Mouse (Mus musculus) spleen, postnatal 36 days (tissue): ENCODE results near the gene Prlh.

ENCODE experiments used
- DNase-seq, 2 experiments: peaks; one replicate each; pipeline ENCODE4 v3.0.0; 2022; ENCODE audit warnings: low spot score in 2 of 2, mixed read lengths in 1 of 2

Prlh gene

GRCm38 (mm10) chr1:90953688-90954087 lies 780 bp downstream of the Prlh start:
- no peak for DNase-seq

GRCm38 (mm10) chr1:90956245-90957096 lies 3.6 kb downstream of the Prlh start:
- no peak for DNase-seq

GRCm38 (mm10) chr1:90962526-90962925 lies 9.6 kb downstream of the Prlh start:
- no peak for DNase-seq

- DNase-seq = no peak
Measured at GRCm38 (mm10) chr1:90962994-90963393, 10.1 kb downstream of the Prlh start.

DNA sequence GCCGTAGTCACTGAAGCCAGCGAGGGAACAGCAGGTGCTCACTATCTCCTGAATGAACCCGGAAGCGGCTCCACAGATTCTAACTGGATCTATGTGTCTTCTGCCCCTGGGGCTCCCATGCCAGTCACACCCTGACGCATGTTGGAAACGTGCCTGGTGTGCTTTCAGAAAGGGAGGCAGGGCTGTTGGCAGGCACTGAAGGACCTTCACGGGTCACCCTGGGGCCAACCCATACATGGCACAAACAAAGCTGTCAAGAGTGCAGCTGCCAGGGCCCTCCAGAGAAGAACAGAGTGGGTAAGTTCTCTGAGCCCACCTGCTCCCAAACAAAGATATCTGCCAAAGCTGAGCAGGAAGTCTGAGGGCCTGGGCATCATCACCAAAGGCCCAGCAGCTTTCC lies 14.7 kb downstream of the Prlh start:
- no peak for DNase-seq

DNA sequence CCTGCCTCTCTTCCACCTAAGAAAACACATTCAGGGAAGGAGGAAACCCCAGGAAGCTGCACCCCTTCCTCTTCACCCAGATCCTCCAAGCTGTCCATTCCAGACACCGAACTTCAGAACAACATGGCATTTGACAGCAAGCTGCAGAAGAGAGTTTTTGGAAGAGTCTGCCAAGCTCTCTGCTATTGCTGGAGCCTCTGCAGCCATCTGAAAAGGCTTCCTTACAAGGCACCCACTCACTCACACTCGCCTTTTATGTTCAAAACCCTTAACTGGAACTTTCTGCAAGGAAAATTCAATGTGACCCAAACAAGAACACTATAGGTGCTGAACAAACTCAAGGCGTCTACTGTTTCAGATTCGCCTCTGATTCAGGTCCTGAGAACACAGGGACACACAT lies 15.7 kb downstream of the Prlh start:
- no peak for DNase-seq

GRCm38 (mm10) chr1:90969347-90969784 lies 16.5 kb downstream of the Prlh start, which contains the start of gene Rab17:
Gene Rab17 (minus strand): TSS chr1:90969661.
- no peak for DNase-seq

DNA sequence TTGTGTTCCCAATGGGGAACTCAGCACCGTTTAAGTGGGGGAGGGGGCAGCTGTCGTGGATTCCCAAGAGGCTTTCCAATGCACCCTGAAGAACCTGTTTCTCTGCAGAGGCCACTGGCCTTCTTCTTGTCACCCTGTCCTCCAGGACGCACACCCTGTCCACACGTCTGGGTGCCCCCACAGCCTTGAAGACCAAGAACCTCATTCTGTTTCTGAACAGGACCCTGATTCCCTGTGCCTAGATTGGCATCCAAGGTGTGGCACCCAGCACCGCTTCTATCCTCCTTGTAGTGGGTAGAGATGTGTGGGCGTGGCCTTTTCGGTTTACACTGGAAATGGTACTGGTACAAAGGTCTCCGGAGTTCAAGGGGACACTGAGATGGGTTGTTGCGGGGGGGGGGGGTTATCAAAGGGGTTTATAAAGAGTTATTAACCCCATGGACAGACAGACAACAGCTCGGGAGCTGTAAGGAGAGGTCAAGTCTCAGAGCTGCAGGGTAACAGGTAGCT lies 17.0 kb downstream of the Prlh start:
- no peak for DNase-seq

- DNase-seq = peak; percentile 66 to 75
Measured at GRCm38 (mm10) chr1:90972911-90973573, 20.1 kb downstream of the Prlh start.

- DNase-seq = no peak
Measured at GRCm38 (mm10) chr1:90973574-90973911, 20.6 kb downstream of the Prlh start.

GRCm38 (mm10) chr1:90974906-90975649 lies 22.2 kb downstream of the Prlh start:
- peak in 1 of 2 experiments; percentile 15 for DNase-seq

- no peak for DNase-seq
Measured at GRCm38 (mm10) chr1:90975960-90976359, 23.1 kb downstream of the Prlh start.

DNA sequence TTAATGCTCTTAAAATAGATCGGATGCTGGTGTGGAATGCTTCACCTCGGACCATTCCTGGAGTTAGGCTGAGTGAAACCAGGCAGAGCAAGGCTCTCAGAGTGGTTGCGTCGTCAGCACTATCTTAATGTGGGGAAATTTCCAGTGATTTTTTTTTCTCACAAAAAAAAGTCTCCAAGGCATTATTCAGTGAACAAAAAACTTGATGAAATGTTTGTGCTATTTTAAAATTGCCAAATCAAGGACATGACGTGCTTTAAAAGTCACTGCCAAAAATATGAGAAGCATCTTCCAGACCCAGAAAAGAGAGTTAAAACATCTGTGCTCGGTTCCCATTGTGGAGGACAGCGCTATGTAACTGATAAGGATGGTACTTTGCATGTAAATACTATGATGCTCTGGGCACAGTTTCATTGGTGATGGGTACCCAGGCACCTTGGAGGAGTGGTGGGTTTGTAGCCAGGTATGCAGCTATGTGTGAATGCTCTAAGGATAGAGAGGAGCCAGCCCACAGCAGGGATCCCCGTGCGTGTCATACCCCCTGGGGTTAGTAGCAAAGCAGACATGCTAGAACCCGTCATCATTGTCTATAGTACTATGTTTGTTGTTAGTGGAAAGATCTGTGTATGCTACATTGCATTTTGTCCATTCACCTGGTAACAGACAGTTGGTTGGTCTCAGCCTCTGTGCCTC lies 27.9 kb downstream of the Prlh start:
- DNase-seq = no peak

- no peak for DNase-seq
Measured at GRCm38 (mm10) chr1:90981346-90981745, 28.4 kb downstream of the Prlh start.

GRCm38 (mm10) chr1:90995916-90996315 lies 43.0 kb downstream of the Prlh start:
- no peak for DNase-seq

- DNase-seq = no peak
Measured at GRCm38 (mm10) chr1:90997136-90997535, 44.2 kb downstream of the Prlh start.

DNA sequence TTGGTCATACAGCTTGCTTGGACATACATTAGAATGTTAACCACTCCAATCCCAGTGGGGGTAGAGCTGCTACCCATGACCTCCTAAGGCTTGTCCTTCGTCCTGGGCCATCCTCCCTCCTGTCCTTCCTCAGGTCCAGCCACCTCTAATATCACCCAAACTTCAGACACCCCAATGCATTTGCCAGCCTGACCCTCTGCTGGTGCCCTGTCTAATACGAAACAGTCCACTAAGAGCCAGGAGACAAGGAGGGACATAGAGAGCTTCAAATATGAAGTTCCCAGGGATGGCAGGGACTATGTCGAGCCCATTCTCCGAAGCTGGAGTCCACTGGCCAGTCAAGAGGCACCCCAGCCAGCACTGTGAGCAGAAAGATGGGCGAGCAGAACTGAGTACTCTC lies 44.7 kb downstream of the Prlh start:
- no peak for DNase-seq

DNA sequence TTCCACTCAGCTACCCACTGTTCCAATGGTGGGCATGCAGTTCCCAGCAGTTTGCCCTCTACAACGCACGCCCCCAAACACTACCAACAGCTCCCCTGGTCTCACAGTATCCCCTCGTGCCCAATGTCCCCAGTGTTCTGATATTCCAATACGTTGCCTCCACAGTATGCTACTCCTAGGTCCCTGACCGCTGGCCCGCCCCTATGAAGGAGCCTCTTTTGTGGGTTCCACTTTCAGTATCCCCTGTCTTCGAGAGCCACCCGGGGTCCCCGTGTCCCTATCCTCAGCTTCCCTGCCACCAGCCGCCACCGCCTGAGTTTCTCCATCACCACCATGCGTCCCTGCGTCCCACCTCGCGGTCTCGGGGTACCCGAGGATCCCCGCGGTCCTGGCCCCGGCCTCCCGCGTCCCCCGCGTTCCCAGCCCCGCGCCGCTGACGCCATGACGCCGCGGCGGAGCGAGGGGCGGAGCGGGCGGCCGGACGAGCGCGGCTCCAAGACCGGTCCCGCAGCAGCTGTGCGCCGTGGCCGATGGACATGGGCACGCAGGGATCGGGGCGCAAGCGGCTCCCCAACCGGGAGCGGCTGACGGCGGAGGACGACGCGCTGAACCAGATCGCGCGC lies 45.5 kb downstream of the Prlh start, which contains the start of gene Lrrfip1:
Gene Lrrfip1 (plus strand): TSS at position 470 of the 623 bp plus-strand sequence.
- no peak for DNase-seq

- no peak for DNase-seq
Measured at GRCm38 (mm10) chr1:90998891-90999611, 46.1 kb downstream of the Prlh start.

GRCm38 (mm10) chr1:90999911-91000601 lies 47.1 kb downstream of the Prlh start:
- no peak for DNase-seq
